24 mouse cellular contexts compared by ENCODE assay signal in genomic region chr6:40588346-40588745, GRCm38 (mm10). TPM values are rescaled to one million over a fixed set of nuclear protein-coding genes. Genes with fewer than 3 reads are reported as not detected.
"Had no signal": no experiment of that assay in that cellular context is flagged by ENCODE, and none has a peak within 500 bp of the region (broad histone marks: within the 10 kb centered on the region; RNA-seq: fewer than 3 reads in every experiment).

No protein-coding gene starts in this region.

- H3K9ac ChIP-seq: lung, embryonic 14.5 days; midbrain, embryonic 12.5 days; neural tube, embryonic 12.5 days; stomach, embryonic 15.5 days had no signal

- H3K9me3 ChIP-seq: midbrain, embryonic 10.5 days; midbrain, embryonic 12.5 days; neural tube, embryonic 12.5 days; stomach, embryonic 15.5 days had no signal

- H3K4me3 ChIP-seq: midbrain, embryonic 10.5 days; midbrain, embryonic 12.5 days; neural tube, embryonic 12.5 days; stomach, embryonic 15.5 days had no signal

- DNase-seq: lung, adult 18-20 months; lung, embryonic 14.5 days; lung, postnatal 10 days; lung, postnatal 4 days; midbrain, embryonic 14.5 days; right cerebral cortex, postnatal 14 days; thymus, adult 2 months; thymus, postnatal 25 days; thymus, postnatal 4 days had no signal

- H3K4me1 ChIP-seq: midbrain, embryonic 10.5 days; midbrain, embryonic 12.5 days; neural tube, embryonic 12.5 days; stomach, embryonic 15.5 days had no signal

- H3K27ac ChIP-seq: midbrain, embryonic 10.5 days; midbrain, embryonic 12.5 days; neural tube, embryonic 12.5 days; stomach, embryonic 15.5 days; stomach, postnatal 0 days had no signal

- H3K36me3 ChIP-seq: midbrain, embryonic 10.5 days; midbrain, embryonic 12.5 days; neural tube, embryonic 12.5 days; stomach, embryonic 15.5 days had no signal

- H3K27me3 ChIP-seq: midbrain, embryonic 12.5 days; neural tube, embryonic 12.5 days; stomach, embryonic 15.5 days had no signal

- H3K4me2 ChIP-seq: lung, embryonic 14.5 days; midbrain, embryonic 12.5 days; neural tube, embryonic 12.5 days; stomach, embryonic 15.5 days had no signal

RNA-seq across cellular contexts. Expression of gene Clec5a, which starts 2.7 kb away (rescaled TPM):
- total RNA-seq: midbrain, postnatal 0 days had no signal
- polyA plus RNA-seq: testis, adult 2 months had no signal

RNA-seq across cellular contexts. Expression of gene Olfr460, which starts 19.1 kb away (rescaled TPM):
- total RNA-seq: megakaryocyte-erythroid progenitor cell, adult 5-6 weeks; midbrain, postnatal 0 days; neutrophil, adult 5-6 weeks had no signal
- polyA plus RNA-seq: liver, embryonic 16.5 days; lung, embryonic 14.5 days; lung, embryonic 16.5 days; midbrain, embryonic 10.5 days; midbrain, embryonic 12.5 days; midbrain, embryonic 14.5 days; midbrain, postnatal 0 days; neural tube, embryonic 12.5 days; spleen, adult 2 months; stomach, embryonic 15.5 days; stomach, postnatal 0 days; testis, adult 2 months; thymus, adult 2 months had no signal

RNA-seq across cellular contexts. Expression of gene Tas2r138, which starts 24.8 kb away (rescaled TPM):
- total RNA-seq: megakaryocyte-erythroid progenitor cell, adult 5-6 weeks; midbrain, postnatal 0 days; monocyte, adult 5-6 weeks; neutrophil, adult 5-6 weeks had no signal
- polyA plus RNA-seq: liver, embryonic 16.5 days; lung, embryonic 14.5 days; lung, embryonic 16.5 days; midbrain, embryonic 10.5 days; midbrain, embryonic 12.5 days; midbrain, embryonic 14.5 days; midbrain, postnatal 0 days; neural tube, embryonic 12.5 days; neural tube, embryonic 14.5 days; spleen, adult 2 months; stomach, embryonic 15.5 days; stomach, postnatal 0 days; testis, adult 2 months; urinary bladder, adult 2 months had no signal

RNA-seq across cellular contexts. Expression of gene Olfr461, which starts 33.5 kb away (rescaled TPM):
- total RNA-seq: megakaryocyte-erythroid progenitor cell, adult 5-6 weeks; midbrain, postnatal 0 days; monocyte, adult 5-6 weeks; neutrophil, adult 5-6 weeks had no signal
- polyA plus RNA-seq: lung, embryonic 14.5 days; lung, embryonic 16.5 days; midbrain, postnatal 0 days; neural tube, embryonic 12.5 days; spleen, adult 2 months; stomach, embryonic 15.5 days; testis, adult 2 months; thymus, adult 2 months; urinary bladder, adult 2 months had no signal

RNA-seq across cellular contexts. Expression of gene Mgam, which starts 40.3 kb away (rescaled TPM):
- total RNA-seq: monocyte, adult 5-6 weeks had no signal
- polyA plus RNA-seq: midbrain, embryonic 10.5 days; midbrain, embryonic 12.5 days; midbrain, embryonic 14.5 days had no signal
